Mouse (Mus musculus): Measurements from ENCODE around the gene Camkmt. TPM values are rescaled to one million over a fixed set of nuclear protein-coding genes. Genes with fewer than 3 reads are reported as not detected.

Gene Camkmt
- total RNA-seq, 2 experiments from 2014 or later = 0.84 TPM

DNA sequence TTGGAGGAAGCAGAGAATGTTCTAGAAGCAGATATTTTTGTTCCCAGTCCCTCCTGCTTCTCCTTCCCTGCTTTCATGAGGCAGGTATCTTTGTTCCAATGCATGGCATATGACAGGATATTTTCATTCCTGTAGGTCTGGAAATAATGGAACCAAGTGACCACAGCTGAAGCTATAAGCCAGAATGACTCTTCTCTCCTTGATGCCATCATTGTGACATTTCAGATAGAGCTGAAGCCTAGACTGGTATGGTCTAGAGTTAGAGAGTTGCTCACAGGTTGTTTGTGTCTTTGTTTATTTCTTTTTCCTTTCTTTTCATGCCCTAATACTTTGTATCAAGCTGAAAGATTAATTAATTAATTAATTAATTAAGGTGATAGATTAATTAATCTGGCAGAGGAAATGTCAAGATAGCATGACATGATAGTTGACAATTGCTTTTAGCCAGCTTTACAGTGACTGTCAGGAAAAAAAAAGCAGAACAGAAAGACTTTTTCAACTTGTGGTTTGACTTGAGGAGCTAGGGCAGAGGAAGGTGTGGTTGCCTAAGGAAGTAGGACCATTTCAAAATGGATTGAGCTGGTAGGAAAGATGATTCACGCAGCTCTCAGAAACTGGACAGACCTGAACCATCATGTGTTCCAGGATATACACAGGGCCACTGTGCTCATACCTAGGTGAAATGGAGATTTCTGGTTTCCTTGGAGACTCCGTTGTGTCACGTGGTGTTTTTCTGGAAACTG lies 404.8 kb downstream of the Camkmt start:
- Histone ChIP-seq H3K27ac (no peak overlapping the region), H3K4me3 (no peak overlapping the region)
- intact Hi-C loops (cut with DNase I) = no loop called here
- no peak for TF ChIP-seq CTCF (IDR thresholded peaks at IDR 0.05)
- DNase-seq = no peak

DNA sequence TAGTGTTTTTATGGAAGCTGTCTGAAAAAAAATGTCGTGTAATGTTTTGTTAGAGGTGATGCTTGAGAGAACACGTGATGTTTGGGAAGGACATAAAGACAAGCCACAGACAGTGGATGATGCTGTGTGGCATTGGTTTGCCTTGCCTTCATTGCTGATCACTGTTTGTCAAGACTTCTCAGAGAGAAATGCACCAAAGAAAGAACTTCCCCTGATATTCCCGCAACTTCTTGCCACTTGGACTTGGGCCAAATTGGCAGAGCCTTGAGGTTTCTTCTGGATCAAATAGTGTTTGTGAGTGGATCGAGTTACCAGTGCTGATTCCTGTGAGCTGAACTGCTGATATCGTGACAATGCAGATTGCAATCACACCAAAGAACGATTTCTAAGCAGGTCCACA lies 405.5 kb downstream of the Camkmt start:
- intact Hi-C loops (cut with DNase I) = no loop called here
- no peak for TF ChIP-seq CTCF (IDR thresholded peaks at IDR 0.05)
- no peak for DNase-seq
- H3K4me3 ChIP-seq = no peak overlapping the region
- H3K27ac ChIP-seq = no peak overlapping the region

DNA sequence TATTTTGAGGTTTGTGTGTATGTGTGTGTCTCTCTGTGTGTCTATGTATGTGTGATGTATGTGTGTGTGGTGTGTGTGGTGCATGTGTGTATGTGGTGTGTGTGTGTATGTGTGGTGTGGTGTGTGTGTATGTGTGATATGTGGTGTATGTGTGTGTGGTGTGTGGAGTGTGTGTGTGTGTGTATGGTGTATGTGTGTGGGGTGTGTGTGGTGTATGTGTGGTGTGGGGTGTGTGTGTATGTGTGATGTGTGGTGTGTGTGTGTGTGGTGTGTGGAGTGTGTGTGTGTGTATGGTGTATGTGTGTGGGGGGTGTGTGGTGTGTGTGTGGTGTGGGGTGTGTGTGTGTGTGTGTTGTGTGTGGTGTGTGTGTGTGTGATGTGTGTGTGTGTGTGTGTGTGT lies 414.5 kb downstream of the Camkmt start:
- H3K4me3 ChIP-seq = no peak overlapping the region
- no peak for DNase-seq
- no peak for TF ChIP-seq CTCF (IDR thresholded peaks at IDR 0.05)
- intact Hi-C loops (cut with DNase I) = no loop called here
- H3K27ac ChIP-seq = no peak overlapping the region

- TF ChIP-seq CTCF (IDR thresholded peaks at IDR 0.05) = no peak
- Histone ChIP-seq H3K4me3 (no peak overlapping the region), H3K27ac (no peak overlapping the region)
- no peak for DNase-seq
- intact Hi-C loops (cut with DNase I) = no loop called here
Measured at GRCm38 (mm10) chr17:85506206-85507088, 416.1 kb downstream of the Camkmt start.

- H3K4me3 ChIP-seq = no peak overlapping the region
- DNase-seq = no peak
- intact Hi-C loops (cut with DNase I) = no loop called here
- TF ChIP-seq CTCF (IDR thresholded peaks at IDR 0.05) = no peak
- no peak overlapping the region for H3K27ac ChIP-seq
Measured at GRCm38 (mm10) chr17:85507089-85507460, 416.7 kb downstream of the Camkmt start.

Other genes with a start within 250 kb of the Camkmt start
- gene Ppm1b, start 133.8 kb upstream of the Camkmt start, total RNA-seq (2021) = 100 to 1,000 TPM; 165 to 223 TPM
- gene Slc3a1, start 62.2 kb upstream of the Camkmt start, total RNA-seq (2021) = not detected
- gene Prepl, start 311 bp upstream of the Camkmt start, total RNA-seq (2021) = 10 to 100 TPM; 20.4 to 29.6 TPM

Data from gastrocnemius, adult 2 months (tissue).